Mouse (Mus musculus) lung, postnatal 0 days (tissue): ENCODE data around the gene Agtpbp1.

Experiments used
- CTCF ChIP-seq: IDR thresholded peaks from 2 replicates; pipeline ENCODE4 v1.5.1; 2016; ENCODE audit warnings: antibody characterized with exemption, mild to moderate bottlenecking
- EP300 ChIP-seq: IDR thresholded peaks from 2 replicates; pipeline ENCODE4 v1.6.1; 2016; ENCODE audit warnings: antibody characterized with exemption, mild to moderate bottlenecking, control low read depth

GRCm38 (mm10) chr13:59554772-59555505, 30.1 kb downstream of the Agtpbp1 start:
- TF ChIP-seq CTCF (no peak), EP300 (no peak)
